ENCODE assay signal across 8 mouse cellular contexts in genomic region chr11:68145066-68145585, GRCm38 (mm10).
DNase-seq lines count a peak whose midpoint lies in the region; ATAC-seq lines count a peak whose summit lies in the region.

No protein-coding gene starts in this region.

- H3K4me1 ChIP-seq in hindbrain, embryonic 13.5 days (replicated peaks): peaks cover 55% of the 10 kb centered on the region
- H3K4me1 ChIP-seq in midbrain, embryonic 13.5 days (replicated peaks): peaks cover 61% of the 10 kb centered on the region

- peak; percentile 18; the same call in 1 of the 2 replicates for ATAC-seq in hindbrain, embryonic 13.5 days (ENCODE audit: low FRiP score)
- peak; percentile 11; the same call in 1 of the 2 replicates for ATAC-seq in midbrain, embryonic 13.5 days

- 7% methylated on average over 13 of the region's 13 CpGs for WGBS in hindbrain, embryonic 13.5 days
- 8% methylated on average over 13 of the region's 13 CpGs for WGBS in midbrain, embryonic 13.5 days

- H3K4me3 ChIP-seq in hindbrain, embryonic 13.5 days: no peak overlapping the region
- no peak overlapping the region for H3K4me3 ChIP-seq in midbrain, embryonic 13.5 days (replicated peaks)

- H3K27me3 ChIP-seq in hindbrain, embryonic 13.5 days: peaks cover 8% of the 10 kb centered on the region; the same call in 1 of the 2 replicates
- H3K27me3 ChIP-seq in midbrain, embryonic 13.5 days: peaks cover 32% of the 10 kb centered on the region

- no peaks in the 10 kb centered on the region for H3K36me3 ChIP-seq in hindbrain, embryonic 13.5 days
- no peaks in the 10 kb centered on the region for H3K36me3 ChIP-seq in midbrain, embryonic 13.5 days

- H3K9me3 ChIP-seq in hindbrain, embryonic 13.5 days: no peaks in the 10 kb centered on the region
- H3K9me3 ChIP-seq in midbrain, embryonic 13.5 days: no peaks in the 10 kb centered on the region

- peak overlapping the region; percentile 90 for H3K27ac ChIP-seq in hindbrain, embryonic 13.5 days
- peak overlapping the region; percentile 85 for H3K27ac ChIP-seq in midbrain, embryonic 13.5 days

- peak; percentile 9 for DNase-seq in retina, embryonic 14.5 days (ENCODE audit: low spot score)
- no peak for DNase-seq in retina, postnatal 1 day
- no peak for DNase-seq in cerebellum, adult 18-20 months
- DNase-seq in left cerebral cortex, adult 9 months (ENCODE audit: low spot score in 2 of 2): no peak
- no peak for DNase-seq in testis, postnatal 14 days (ENCODE audit: low spot score)
- DNase-seq in urinary bladder, postnatal 36 days (ENCODE audit: low spot score in 2 of 2): no peak

- H3K9ac ChIP-seq in hindbrain, embryonic 13.5 days: peak overlapping the region; percentile 53; the same call in 1 of the 2 replicates
- peak overlapping the region; percentile 28; the same call in 1 of the 2 replicates for H3K9ac ChIP-seq in midbrain, embryonic 13.5 days (replicated peaks)

- peak overlapping the region; percentile 35 for H3K4me2 ChIP-seq in hindbrain, embryonic 13.5 days
- H3K4me2 ChIP-seq in midbrain, embryonic 13.5 days (replicated peaks): peak overlapping the region; percentile 28
